Mouse (Mus musculus) heart, embryonic 14.5 days (tissue): ENCODE measurements around the gene Pgpep1. TPM values are rescaled to one million over a fixed set of nuclear protein-coding genes. Genes with fewer than 3 reads are reported as not detected.

Source experiments
- ATAC-seq: fragments of 200-750 bp; cut with Nextera tagmentation; 2 replicates; pipeline ENCODE4 v1.8.0; 2017; ENCODE audit warnings: low read depth, moderate TSS enrichment; ENCODE audit not compliant: insufficient number of reproducible peaks, insufficient read depth, low FRiP score
- H3K27ac ChIP-seq, 2 experiments: fragments of 200-500 bp in 1 of 2; fragments of 300-500 bp in 1 of 2; sonication (generic) in 1 of 2; replicated peaks in 1 of 2; 2 replicates each; pipeline ENCODE4 v1.5.1; 2012 to 2014; ENCODE audit warnings: low read depth in 2 of 2, low read length in 2 of 2, control low read depth in 1 of 2, mild to moderate bottlenecking in 1 of 2, mixed read lengths in 1 of 2; ENCODE audit not compliant: control insufficient read depth in 1 of 2, insufficient read depth in 1 of 2
- H3K27me3 ChIP-seq: fragments of 300-500 bp; sonication (generic); 2 replicates; pipeline ENCODE4 v1.6.1; 2014; ENCODE audit warnings: mild to moderate bottlenecking, low read length, control low read depth; ENCODE audit not compliant: control insufficient read depth, insufficient read depth
- H3K36me3 ChIP-seq: fragments of 300-500 bp; sonication (generic); 2 replicates; pipeline ENCODE4 v1.6.1; 2014; ENCODE audit warnings: mild to moderate bottlenecking, control low read depth, low read length, mixed read lengths; ENCODE audit not compliant: control insufficient read depth, insufficient read depth
- H3K4me1 ChIP-seq, 2 experiments: fragments of 200-500 bp in 1 of 2; fragments of 300-500 bp in 1 of 2; sonication (generic) in 1 of 2; 2 replicates each; pipeline ENCODE4 v1.6.1; 2012 to 2014; ENCODE audit warnings: low read length in 2 of 2, control low read depth in 1 of 2, mixed read lengths in 1 of 2; ENCODE audit not compliant: control insufficient read depth in 2 of 2, insufficient read depth in 2 of 2
- H3K4me2 ChIP-seq: fragments of 300-500 bp; sonication (generic); 2 replicates; pipeline ENCODE4 v1.6.1; 2014; ENCODE audit warnings: mild to moderate bottlenecking, low read length
- H3K4me3 ChIP-seq, 2 experiments: fragments of 200-500 bp in 1 of 2; fragments of 300-500 bp in 1 of 2; sonication (generic) in 1 of 2; 2 replicates each; pipeline ENCODE4 v1.5.1; 2012 to 2014; ENCODE audit warnings: low read length in 2 of 2, mild to moderate bottlenecking in 2 of 2, control low read depth in 1 of 2, low read depth in 1 of 2, moderate library complexity in 1 of 2; ENCODE audit not compliant: control insufficient read depth in 1 of 2, insufficient read depth in 1 of 2
- H3K9ac ChIP-seq: fragments of 300-500 bp; sonication (generic); 2 replicates; pipeline ENCODE4 v1.6.1; 2014; ENCODE audit warnings: mild to moderate bottlenecking, low read length
- H3K9me3 ChIP-seq: fragments of 300-500 bp; sonication (generic); 2 replicates; pipeline ENCODE4 v1.6.1; 2016; ENCODE audit warnings: low read length, control low read depth; ENCODE audit not compliant: control insufficient read depth
- WGBS: fragments of 180-500 bp; shearing (Covaris S2); extraction: QIAGEN DNeasy Blood & Tissue Kit; methylation state at CpG from one replicate; pipeline ENCODE4 v1.1.7; 2014; 5-methylcytosine and 5-hydroxymethylcytosine counted together
- polyA plus RNA-seq: library from polyadenylated mRNA; unstranded; fragments of >200 nt; fragmentation: Nextera tagmentation; extraction: Ambion mirVana; gene quantifications from 2 replicates; pipeline ENCODE4 v1.2.1, GENCODE M21; 2014

Pgpep1 gene
- polyA plus RNA-seq, 1 experiment from 2014 or later: 46.6 TPM

- Histone ChIP-seq H3K4me2 (no peak overlapping the region), H3K27me3 (no peaks in the 10 kb centered on the region), H3K9ac (peak overlapping the region; percentile 50; the same call in 1 of the 2 replicates), H3K9me3 (no peaks in the 10 kb centered on the region), H3K4me3 (no peak overlapping the region), H3K36me3 (peaks cover 39% of the 10 kb centered on the region), H3K27ac (peak overlapping the region; percentile 74 to 89), H3K4me1 (peaks cover 40 to 50% of the 10 kb centered on the region in 2 experiments)
- ATAC-seq: no peak
- WGBS: 31% methylated on average over 1 of the region's 1 CpGs
These were observed 12.1 kb downstream of the Pgpep1 start for GRCm38 (mm10) chr8:70648164-70648442.

- Histone ChIP-seq H3K4me2 (no peak overlapping the region), H3K4me1 (peaks cover 40 to 50% of the 10 kb centered on the region in 2 experiments), H3K9ac (peak overlapping the region; percentile 50; the same call in 1 of the 2 replicates), H3K27ac (peak overlapping the region; percentile 74 to 89), H3K9me3 (no peaks in the 10 kb centered on the region), H3K36me3 (peaks cover 36% of the 10 kb centered on the region), H3K4me3 (no peak overlapping the region), H3K27me3 (no peaks in the 10 kb centered on the region)
- no peak for ATAC-seq
- WGBS: 38% methylated on average over 8 of the region's 8 CpGs
These were observed 12.6 kb downstream of the Pgpep1 start for GRCm38 (mm10) chr8:70647343-70648163.

DNA sequence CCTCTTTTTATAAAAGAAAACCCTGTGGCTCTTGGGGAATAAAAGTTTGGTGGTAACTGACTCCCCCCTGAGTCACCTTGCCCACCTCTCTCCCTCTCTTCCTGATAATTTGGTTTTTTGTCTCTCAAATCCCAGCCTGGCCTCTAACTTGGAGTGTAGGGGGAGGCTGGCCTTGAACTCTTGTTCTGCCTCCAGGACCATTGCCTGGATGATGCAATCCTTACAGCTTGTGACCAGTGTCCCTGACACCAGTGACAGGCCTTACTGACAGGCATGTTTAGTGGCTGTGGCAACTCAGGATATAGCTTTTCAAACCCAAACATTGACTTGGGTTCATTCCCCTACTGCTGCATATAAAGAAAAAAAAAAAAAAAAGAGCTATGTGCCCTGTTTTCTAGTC, 13.4 kb downstream of the Pgpep1 start:
- Histone ChIP-seq H3K9me3 (no peaks in the 10 kb centered on the region), H3K4me2 (no peak overlapping the region), H3K4me3 (no peak overlapping the region), H3K27ac (peak overlapping the region; percentile 1 to 89), H3K27me3 (no peaks in the 10 kb centered on the region), H3K4me1 (peaks cover 40 to 50% of the 10 kb centered on the region in 2 experiments), H3K9ac (peak overlapping the region; percentile 1; the same call in 1 of the 2 replicates), H3K36me3 (peaks cover 29% of the 10 kb centered on the region)
- ATAC-seq: no peak

- Histone ChIP-seq H3K4me3 (no peak overlapping the region), H3K27me3 (no peaks in the 10 kb centered on the region), H3K27ac (peak overlapping the region; percentile 1 to 89; a peak in 3 of 4 replicates), H3K4me2 (no peak overlapping the region), H3K9ac (peak overlapping the region; percentile 1; the same call in 1 of the 2 replicates), H3K4me1 (peaks cover 40 to 50% of the 10 kb centered on the region in 2 experiments), H3K36me3 (peaks cover 25% of the 10 kb centered on the region), H3K9me3 (no peaks in the 10 kb centered on the region)
- 69% methylated on average over 6 of the region's 6 CpGs for WGBS
- no peak for ATAC-seq
These were observed 13.8 kb downstream of the Pgpep1 start for GRCm38 (mm10) chr8:70646369-70646768.

GRCm38 (mm10) chr8:70645501-70646224, 14.5 kb downstream of the Pgpep1 start:
- ATAC-seq: no peak
- Histone ChIP-seq H3K27me3 (no peaks in the 10 kb centered on the region), H3K4me2 (no peak overlapping the region), H3K36me3 (peaks cover 18% of the 10 kb centered on the region), H3K9me3 (no peaks in the 10 kb centered on the region), H3K4me1 (peaks cover 40 to 50% of the 10 kb centered on the region in 2 experiments), H3K4me3 (no peak overlapping the region), H3K27ac (0 out of 4 replicates have a peak overlapping the region, but pooled peaks of 1 of the 2 experiments have one; percentile 19), H3K9ac (0 out of 2 replicates have a peak overlapping the region, but pooled peaks have one; percentile 36)
- whole genome bisulfite sequencing: 60% methylated on average over 17 of the region's 17 CpGs

GRCm38 (mm10) chr8:70644065-70644464, 16.1 kb downstream of the Pgpep1 start:
- Histone ChIP-seq H3K9me3 (no peaks in the 10 kb centered on the region), H3K9ac (no peak overlapping the region), H3K27ac (no peak overlapping the region), H3K4me1 (peaks cover 31 to 43% of the 10 kb centered on the region in 2 experiments), H3K4me3 (no peak overlapping the region), H3K36me3 (peaks cover 8% of the 10 kb centered on the region; the same call in 1 of the 2 replicates), H3K4me2 (no peak overlapping the region), H3K27me3 (no peaks in the 10 kb centered on the region)
- 85% methylated on average over 2 of the region's 2 CpGs for WGBS
- ATAC-seq: no peak

GRCm38 (mm10) chr8:70643019-70643418, 17.2 kb downstream of the Pgpep1 start:
- no peak overlapping the region for H3K9ac ChIP-seq
- H3K27ac ChIP-seq: no peak overlapping the region
- H3K27me3 ChIP-seq: no peaks in the 10 kb centered on the region
- H3K4me1 ChIP-seq: peaks cover 28 to 42% of the 10 kb centered on the region in 2 experiments
- ATAC-seq: no peak
- H3K4me3 ChIP-seq: no peak overlapping the region
- WGBS: 64% methylated on average over 3 of the region's 3 CpGs
- no peaks in the 10 kb centered on the region for H3K36me3 ChIP-seq
- H3K9me3 ChIP-seq: no peaks in the 10 kb centered on the region
- H3K4me2 ChIP-seq: no peak overlapping the region
